Mouse (Mus musculus) midbrain, postnatal 0 days (tissue): ENCODE results near the gene Aurkb. TPM values are rescaled to one million over a fixed set of nuclear protein-coding genes. Genes with fewer than 3 reads are reported as not detected.
"Not testable (repeated sequence)": the region's sequence is repeated elsewhere in the genome, so short reads cannot be mapped to it uniquely, and the experiment has no call there.

Experiments used
- ATAC-seq: fragments of 200-750 bp; cut with Nextera tagmentation; 2 replicates; pipeline ENCODE4 v1.8.0; 2017; ENCODE audit warnings: moderate number of reproducible peaks, mild to moderate bottlenecking, moderate TSS enrichment, moderate library complexity; ENCODE audit not compliant: low FRiP score
- DNase-seq: peaks from one replicate; pipeline ENCODE4 v3.0.0-alpha.2; 2015; ENCODE audit warnings: low spot score
- H3K27ac ChIP-seq: fragments of 300-500 bp; sonication (generic); 2 replicates; pipeline ENCODE4 v1.5.1; 2014; ENCODE audit warnings: low read depth, mild to moderate bottlenecking, low read length, mixed read lengths
- H3K27me3 ChIP-seq: fragments of 300-500 bp; sonication (generic); 2 replicates; pipeline ENCODE4 v1.6.1; 2014; ENCODE audit warnings: low read length, control low read depth, mixed read lengths; ENCODE audit not compliant: insufficient read depth
- H3K36me3 ChIP-seq: fragments of 300-500 bp; sonication (generic); 2 replicates; pipeline ENCODE4 v1.6.1; 2014; ENCODE audit warnings: low read length, control low read depth, mixed read lengths; ENCODE audit not compliant: insufficient read depth
- H3K4me1 ChIP-seq: fragments of 300-500 bp; sonication (generic); 2 replicates; pipeline ENCODE4 v1.6.1; 2014; ENCODE audit warnings: mild to moderate bottlenecking, control low read depth, antibody characterized with exemption, low read length, mixed read lengths; ENCODE audit not compliant: insufficient read depth
- H3K4me2 ChIP-seq: fragments of 300-500 bp; sonication (generic); 2 replicates; pipeline ENCODE4 v1.6.1; 2014; ENCODE audit warnings: low read depth, mild to moderate bottlenecking, low read length, mixed read lengths; ENCODE audit not compliant: poor library complexity, severe bottlenecking
- H3K4me3 ChIP-seq: fragments of 300-500 bp; sonication (generic); 2 replicates; pipeline ENCODE4 v1.5.1; 2014; ENCODE audit warnings: low read depth, mild to moderate bottlenecking, low read length, moderate library complexity
- H3K9ac ChIP-seq: fragments of 300-500 bp; sonication (generic); replicated peaks from 2 replicates; pipeline ENCODE4 v1.6.1; 2014; ENCODE audit warnings: mild to moderate bottlenecking, low read length, moderate library complexity, mixed read lengths; ENCODE audit not compliant: poor library complexity, severe bottlenecking
- H3K9me3 ChIP-seq: fragments of 300-500 bp; sonication (generic); 2 replicates; pipeline ENCODE4 v1.6.1; 2016; ENCODE audit warnings: low read length, control low read depth
- CTCF ChIP-seq: IDR thresholded peaks from 2 replicates; pipeline ENCODE4 v1.5.1; 2016; ENCODE audit warnings: antibody characterized with exemption, mild to moderate bottlenecking
- WGBS: fragments of 180-500 bp; shearing (Covaris S2); extraction: QIAGEN DNeasy Blood & Tissue Kit; methylation state at CpG from one replicate; pipeline ENCODE4 v1.1.7; 2014; 5-methylcytosine and 5-hydroxymethylcytosine counted together
- polyA plus RNA-seq: library from polyadenylated mRNA; unstranded; fragments of >200 nt; fragmentation: Nextera tagmentation; extraction: Ambion mirVana; gene quantifications from 2 replicates; pipeline ENCODE4 v1.2.1, GENCODE M21; 2015
- total RNA-seq: library from RNA; depleted of rRNA; stranded (reverse); fragments of >200 nt; gene quantifications from 2 replicates; pipeline ENCODE4 v1.2.3, GENCODE M21; 2014

Aurkb gene
- total and polyA plus RNA-seq, 2 experiments from 2014 or later: 6.9 TPM

GRCm38 (mm10) chr11:69092871-69093270 is 47.4 kb downstream of the Aurkb start:
- ATAC-seq (no peak), DNase-seq (no peak)
- 92% methylated on average over 4 of the region's 4 CpGs for WGBS
- Histone ChIP-seq H3K4me3 (no peak overlapping the region), H3K27ac (no peak overlapping the region), H3K27me3 (no peaks in the 10 kb centered on the region), H3K36me3 (peaks cover 13% of the 10 kb centered on the region; the same call in 1 of the 2 replicates), H3K4me2 (no peak overlapping the region), H3K4me1 (peaks cover 24% of the 10 kb centered on the region; the same call in 1 of the 2 replicates), H3K9ac (no peak overlapping the region), H3K9me3 (no peaks in the 10 kb centered on the region)
- TF ChIP-seq CTCF: no peak

- not testable (repeated sequence) for H3K27me3 ChIP-seq, H3K9me3 ChIP-seq, H3K4me3 ChIP-seq, ATAC-seq, H3K4me2 ChIP-seq, H3K9ac ChIP-seq, DNase-seq
- Histone ChIP-seq H3K4me1 (peaks cover 33% of the 10 kb centered on the region), H3K27ac (peak overlapping the region; percentile 88; the same call in 1 of the 2 replicates), H3K36me3 (peaks cover 13% of the 10 kb centered on the region; the same call in 1 of the 2 replicates)
- 85% methylated on average over 7 of the region's 7 CpGs for WGBS
These were observed 48.4 kb downstream of the Aurkb start for GRCm38 (mm10) chr11:69093856-69094255.

GRCm38 (mm10) chr11:69094697-69095429 is 49.4 kb downstream of the Aurkb start, which contains the start of gene Per1:
Gene Per1, plus strand, starts transcription at chr11:69095217.
- Histone ChIP-seq H3K4me3 (peak within 1 kb of the TSS; percentile 44), H3K27ac (peak within 1 kb of the TSS; percentile 88), H3K4me1 (peaks cover 26% of the 10 kb centered on the region), H3K9me3 (no peaks in the 10 kb centered on the region), H3K36me3 (peaks cover 12% of the 10 kb centered on the region; the same call in 1 of the 2 replicates), H3K9ac (peak within 1 kb of the TSS; percentile 61), H3K27me3 (no peaks in the 10 kb centered on the region), H3K4me2 (peak within 1 kb of the TSS; percentile 94)
- DNase-seq (peak; percentile 100), ATAC-seq (peak; percentile 94)
- no peak for TF ChIP-seq CTCF
- WGBS: 1% methylated on average over 37 of the region's 37 CpGs

- peak overlapping the region; percentile 61 for H3K9ac ChIP-seq
- peak overlapping the region; percentile 94 for H3K4me2 ChIP-seq
- TF ChIP-seq CTCF: no peak
- ATAC-seq (no peak), DNase-seq (no peak)
- H3K27me3 ChIP-seq: no peaks in the 10 kb centered on the region
- 2% methylated on average over 27 of the region's 27 CpGs for WGBS
- H3K9me3 ChIP-seq: no peaks in the 10 kb centered on the region
- H3K4me3 ChIP-seq: peak overlapping the region; percentile 44
- peaks cover 25% of the 10 kb centered on the region for H3K4me1 ChIP-seq
- 0 out of 2 replicates have a peak, but pooled peaks cover 6% of the 10 kb centered on the region for H3K36me3 ChIP-seq
- peak overlapping the region; percentile 83 for H3K27ac ChIP-seq
These were observed 50.2 kb downstream of the Aurkb start for GRCm38 (mm10) chr11:69095511-69096231.

- 14% methylated on average over 9 of the region's 9 CpGs for WGBS
- H3K4me1 ChIP-seq: peaks cover 23% of the 10 kb centered on the region
- H3K27ac ChIP-seq: peak overlapping the region; percentile 83
These were observed 51.0 kb downstream of the Aurkb start for GRCm38 (mm10) chr11:69096360-69096986.

More at GRCm38 (mm10) chr11:69096360-69096986, 51.0 kb downstream of the Aurkb start:
- Histone ChIP-seq H3K9ac (peak overlapping the region; percentile 61), H3K4me2 (peak overlapping the region; percentile 94), H3K27me3 (no peaks in the 10 kb centered on the region), H3K4me3 (peak overlapping the region; percentile 44), H3K36me3 (peaks cover 10% of the 10 kb centered on the region), H3K9me3 (no peaks in the 10 kb centered on the region)
- TF ChIP-seq CTCF: no peak
- ATAC-seq: no peak
- DNase-seq: no peak
